Mouse (Mus musculus) right cerebral cortex, adult 18-20 months (tissue): ENCODE data around the gene Gm9999.
"Not testable (repeated sequence)": the region's sequence is repeated elsewhere in the genome, so short reads cannot be mapped to it uniquely, and the experiment has no call there.

Source experiments
- DNase-seq: peaks from one replicate; pipeline ENCODE4 v3.0.0; 2022; ENCODE audit warnings: mixed read lengths

The Gm9999 gene

DNA sequence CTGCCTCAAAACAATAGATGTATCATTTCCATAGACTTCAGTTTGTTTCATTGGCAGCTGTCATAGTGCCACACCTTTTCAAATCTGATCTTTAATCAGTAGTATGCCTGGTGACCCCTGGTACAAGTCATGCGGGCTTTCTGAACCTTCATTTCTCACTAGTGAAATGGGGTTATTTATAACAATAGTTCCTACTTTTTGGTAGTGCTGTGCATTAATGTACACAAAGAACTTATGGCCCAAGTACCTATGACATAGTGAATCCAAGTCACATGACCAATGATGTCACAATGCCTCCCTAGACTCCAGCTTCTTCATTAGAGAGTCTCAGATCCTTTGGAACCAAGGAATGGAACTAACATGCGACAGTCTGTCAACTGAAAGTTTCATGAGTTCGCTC is at the start of gene Gm9999:
Gene Gm9999, plus strand, starts transcription at position 301 of the 400 bp plus-strand sequence.
- DNase-seq = no peak

DNA sequence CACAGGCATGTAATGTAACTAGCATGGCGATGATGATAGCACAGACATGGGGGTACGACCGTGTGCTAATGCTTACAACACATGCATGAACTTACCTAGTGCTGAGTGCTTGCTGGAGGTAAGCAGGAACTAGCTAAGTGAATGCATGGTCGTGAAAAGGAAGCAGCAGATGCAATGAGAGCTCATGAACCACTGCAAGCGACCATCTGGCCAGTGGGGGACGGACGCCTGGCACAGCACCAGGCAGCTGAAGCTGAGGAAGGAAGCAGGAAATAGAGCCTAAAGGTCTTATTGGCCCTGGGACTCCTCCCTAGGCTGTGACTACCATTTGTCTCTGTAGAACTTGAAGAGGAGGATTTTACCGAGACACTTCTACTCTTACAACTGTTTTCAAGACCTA is 48.6 kb upstream of the Gm9999 start:
- no peak for DNase-seq

DNA sequence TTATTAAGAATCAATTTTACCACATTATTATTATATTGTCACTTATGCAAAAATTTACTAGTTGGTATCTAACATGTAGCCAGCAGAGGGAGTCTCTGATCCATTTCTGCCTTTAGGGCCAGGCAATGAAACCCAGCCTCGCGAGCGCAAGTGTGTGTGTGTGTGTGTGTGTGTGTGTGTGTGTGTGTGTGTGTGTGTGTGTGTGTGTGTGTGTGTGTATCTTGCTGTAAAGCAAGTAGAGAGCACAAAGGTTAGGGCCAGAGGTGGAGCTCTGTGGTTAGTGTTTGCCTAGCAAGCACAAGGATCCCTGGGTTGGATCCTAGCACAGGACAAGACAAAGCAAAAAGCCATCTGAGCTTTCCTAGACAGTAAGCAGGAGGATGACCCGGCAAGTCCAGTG is 47.5 kb upstream of the Gm9999 start:
- no peak for DNase-seq

DNA sequence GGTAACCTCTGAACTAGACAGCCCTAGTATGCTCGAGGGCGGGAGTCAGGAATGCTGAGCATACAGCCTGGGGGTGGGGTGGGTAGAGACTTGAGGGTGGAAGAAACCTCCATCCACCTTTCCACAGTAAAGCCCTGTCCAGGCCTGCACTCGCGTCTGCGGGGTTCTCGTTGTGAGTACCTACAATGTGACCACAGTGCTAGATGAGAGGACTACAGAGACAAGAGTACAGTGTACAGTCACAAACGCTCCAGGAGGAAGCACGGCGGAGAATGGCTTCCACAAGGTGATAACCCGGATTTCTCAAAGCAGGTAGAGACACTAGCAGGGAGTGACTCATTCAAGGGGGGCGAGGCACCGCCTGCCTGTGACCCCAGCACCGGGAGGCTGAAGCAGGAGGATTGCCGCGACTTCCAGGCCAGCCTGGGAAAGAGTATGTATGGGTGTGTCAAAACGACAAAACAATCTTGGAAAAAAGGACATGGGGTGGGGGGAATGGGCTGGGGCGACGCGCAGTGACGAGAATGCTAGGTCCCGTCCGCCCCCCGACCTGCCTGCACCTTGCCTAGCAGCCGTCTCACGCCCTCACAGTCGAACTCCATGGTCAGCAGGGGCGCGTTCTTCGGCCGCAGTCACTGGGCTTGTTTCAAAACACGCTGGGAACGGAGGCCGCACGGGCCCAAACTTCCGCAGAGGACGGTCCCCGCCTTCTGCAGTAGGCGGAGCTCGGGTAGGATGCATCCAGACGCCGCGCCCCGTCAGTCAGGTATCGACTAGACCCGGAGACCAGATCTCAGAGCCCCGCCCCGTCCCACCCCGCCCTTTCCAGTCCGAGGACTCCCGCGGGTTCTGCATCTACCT is 25.3 kb upstream of the Gm9999 start, which contains the start of gene Uevld:
Gene Uevld, minus strand, starts transcription at position 697 of the 861 bp plus-strand sequence.
- peak; percentile 95 for DNase-seq

DNA sequence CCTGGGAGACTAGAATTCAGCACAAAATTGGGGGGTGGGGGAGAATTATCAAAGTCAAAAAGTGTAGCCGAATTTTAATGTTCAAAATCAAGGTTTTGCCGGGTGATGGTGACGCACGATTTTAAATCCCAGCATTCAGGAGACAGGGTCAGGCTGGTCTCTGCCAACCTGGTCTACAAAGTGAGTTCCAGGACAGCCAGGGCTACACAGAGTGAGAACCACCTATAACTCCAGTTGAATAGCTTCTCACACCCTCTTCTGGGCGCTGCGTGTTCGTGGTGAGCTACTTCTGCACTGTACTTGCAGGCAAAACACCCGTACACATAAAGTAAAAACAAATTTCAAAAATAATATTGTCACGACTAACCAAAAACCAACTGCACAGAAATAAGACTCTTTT is 24.5 kb upstream of the Gm9999 start:
- no peak for DNase-seq

DNA sequence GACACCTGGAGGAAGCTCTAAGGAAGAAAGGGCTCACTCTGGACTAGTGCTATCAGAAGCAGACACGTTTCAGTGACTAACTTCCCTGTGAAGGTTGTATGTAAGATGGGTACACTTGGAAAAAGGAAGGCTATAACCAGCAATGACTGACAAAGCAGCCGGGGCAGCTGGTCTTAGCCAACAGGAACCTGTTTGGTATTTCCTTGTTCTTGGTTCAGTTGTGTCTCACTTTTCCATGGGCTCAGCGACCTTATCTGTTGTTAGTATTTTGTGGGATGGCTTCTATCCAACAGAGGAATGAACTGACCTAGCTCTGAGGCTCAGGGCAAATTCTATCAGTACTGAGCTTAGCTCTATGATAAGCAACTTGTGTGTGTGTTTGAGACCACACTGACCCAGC is 22.4 kb upstream of the Gm9999 start:
- no peak for DNase-seq

DNA sequence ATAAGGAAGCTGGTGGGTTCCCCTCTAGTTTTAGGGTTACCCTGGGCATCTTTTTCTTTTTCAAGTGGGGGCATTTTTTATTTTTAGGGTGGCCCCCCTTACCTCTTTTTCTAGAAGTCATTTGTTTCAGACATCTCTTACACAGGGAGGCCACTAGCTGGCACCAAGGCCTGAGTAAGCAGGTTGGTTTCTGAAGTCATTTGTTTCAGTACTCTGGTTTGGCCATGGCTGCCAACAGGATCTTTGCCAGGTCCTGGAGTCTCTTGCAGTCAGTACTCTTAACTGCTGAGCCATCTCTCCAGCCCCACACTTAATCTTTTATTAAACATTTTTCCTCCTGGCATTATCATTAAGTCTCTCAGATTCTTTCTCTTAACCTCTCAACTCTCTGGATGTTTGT is 21.2 kb upstream of the Gm9999 start:
- no peak for DNase-seq

DNA sequence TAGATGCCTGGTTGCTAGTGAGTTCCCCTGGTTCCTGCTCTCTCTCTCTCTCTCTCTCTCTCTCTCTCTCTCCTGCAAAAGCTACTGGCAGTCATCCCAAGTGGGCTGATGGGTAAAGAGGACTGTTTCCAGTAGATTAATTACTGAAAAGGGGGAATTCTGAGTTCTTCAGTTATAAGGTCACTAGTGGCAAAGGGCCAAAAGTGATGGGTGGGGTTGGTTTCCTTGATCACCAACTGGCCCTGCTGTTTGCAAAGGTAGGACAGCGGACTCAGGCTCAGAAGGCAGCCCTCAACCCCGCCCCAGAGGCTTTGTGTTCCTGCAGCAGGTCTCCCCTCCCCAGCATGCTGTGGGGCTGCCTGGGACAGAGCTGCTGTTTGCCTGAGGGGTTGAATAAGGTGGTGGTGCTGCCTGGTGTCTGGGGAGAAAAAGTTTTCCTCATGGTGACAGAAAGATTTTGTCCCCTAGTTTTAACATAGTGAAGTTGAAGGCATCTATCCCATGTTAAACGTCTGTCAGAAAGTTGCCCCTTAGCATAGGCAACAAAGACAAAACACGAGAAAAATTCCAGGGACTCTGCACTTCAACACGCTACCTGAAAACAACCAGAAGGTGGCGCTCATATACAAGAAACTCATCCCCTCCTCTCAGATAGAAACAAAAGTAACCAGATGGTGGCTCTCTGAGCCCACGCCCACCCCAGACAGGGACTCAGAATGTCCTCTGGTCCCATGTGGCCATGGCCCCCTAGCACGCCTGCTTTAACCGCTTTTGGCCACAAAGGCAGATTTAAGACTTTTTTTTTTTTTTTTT is 20.4 kb upstream of the Gm9999 start:
- DNase-seq = peak; percentile 70

DNA sequence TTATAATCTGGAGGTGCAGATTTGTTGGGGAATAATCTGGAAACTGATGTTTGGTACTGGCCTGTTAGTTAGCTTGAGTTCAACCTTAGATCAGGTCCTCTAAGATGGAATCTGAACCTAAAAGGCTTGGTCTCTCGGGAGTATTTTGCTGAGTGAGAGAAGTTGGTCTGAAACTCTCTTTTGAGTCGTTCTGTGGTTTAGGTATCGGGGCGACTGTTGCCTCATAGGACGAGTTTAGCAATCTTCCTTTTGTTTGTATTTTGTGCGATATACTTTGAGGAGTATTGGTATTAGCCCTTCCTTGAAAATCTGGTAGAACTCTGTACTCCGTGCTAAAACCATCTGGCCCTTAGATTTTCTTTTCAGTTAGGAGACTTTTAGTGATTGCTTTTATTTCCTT is 19.3 kb upstream of the Gm9999 start:
- no peak for DNase-seq

DNA sequence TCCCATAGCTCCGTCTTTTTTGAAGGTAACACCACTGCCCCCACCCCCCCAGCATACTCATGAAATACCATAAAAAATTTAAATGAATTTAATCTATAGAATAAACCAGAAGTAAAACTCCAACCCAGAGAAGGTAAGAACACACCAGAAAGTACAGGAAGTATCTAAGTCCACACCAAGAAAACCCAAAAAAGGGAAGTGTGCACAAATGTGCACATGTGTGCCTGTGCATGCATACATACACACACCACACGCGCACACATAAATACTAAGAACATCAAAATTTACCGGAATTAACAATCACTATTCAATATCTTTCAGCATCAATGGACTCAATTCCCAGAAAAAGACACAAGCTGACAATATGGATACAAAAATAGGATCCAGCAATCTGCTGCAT is 13.5 kb upstream of the Gm9999 start:
- DNase-seq = no peak

DNA sequence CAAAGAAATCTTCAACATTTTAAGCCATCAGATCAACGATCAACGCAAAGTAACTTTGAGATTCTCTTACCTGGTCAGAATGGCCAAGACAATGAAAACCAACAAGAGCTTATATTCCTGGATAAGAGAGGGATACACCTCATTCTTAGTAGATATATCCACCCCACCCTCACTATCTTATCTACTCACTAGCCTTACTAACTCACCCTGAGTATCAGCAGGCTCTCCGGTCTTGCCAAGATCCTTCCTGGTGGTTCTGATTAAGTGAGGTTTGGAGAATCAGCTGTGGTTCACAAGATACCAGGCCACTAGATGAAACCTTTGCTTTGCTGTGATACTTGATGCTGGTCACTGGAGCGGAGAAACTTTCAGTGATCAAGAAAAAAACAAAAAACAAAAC is 8.7 kb upstream of the Gm9999 start:
- DNase-seq = no peak

DNA sequence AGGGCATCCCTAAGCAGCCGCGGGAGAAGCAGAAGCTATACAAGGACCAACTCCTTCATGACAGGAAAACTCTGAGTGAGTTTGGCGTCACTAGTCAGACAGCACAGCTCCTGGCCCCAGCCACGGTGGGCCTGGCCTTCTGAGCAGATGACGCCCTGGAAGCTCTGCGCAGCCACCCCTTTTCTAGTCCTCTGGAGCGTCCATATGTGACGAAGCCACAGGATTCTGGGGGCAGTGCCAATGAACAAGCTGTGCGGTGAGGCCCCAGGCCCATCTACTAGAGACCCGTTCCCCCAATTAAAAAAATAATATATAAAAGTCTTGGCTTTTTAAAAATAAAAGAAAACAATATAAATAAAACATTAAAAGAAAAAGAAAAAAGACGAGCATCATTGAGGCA is 7.9 kb upstream of the Gm9999 start:
- no peak for DNase-seq

DNA sequence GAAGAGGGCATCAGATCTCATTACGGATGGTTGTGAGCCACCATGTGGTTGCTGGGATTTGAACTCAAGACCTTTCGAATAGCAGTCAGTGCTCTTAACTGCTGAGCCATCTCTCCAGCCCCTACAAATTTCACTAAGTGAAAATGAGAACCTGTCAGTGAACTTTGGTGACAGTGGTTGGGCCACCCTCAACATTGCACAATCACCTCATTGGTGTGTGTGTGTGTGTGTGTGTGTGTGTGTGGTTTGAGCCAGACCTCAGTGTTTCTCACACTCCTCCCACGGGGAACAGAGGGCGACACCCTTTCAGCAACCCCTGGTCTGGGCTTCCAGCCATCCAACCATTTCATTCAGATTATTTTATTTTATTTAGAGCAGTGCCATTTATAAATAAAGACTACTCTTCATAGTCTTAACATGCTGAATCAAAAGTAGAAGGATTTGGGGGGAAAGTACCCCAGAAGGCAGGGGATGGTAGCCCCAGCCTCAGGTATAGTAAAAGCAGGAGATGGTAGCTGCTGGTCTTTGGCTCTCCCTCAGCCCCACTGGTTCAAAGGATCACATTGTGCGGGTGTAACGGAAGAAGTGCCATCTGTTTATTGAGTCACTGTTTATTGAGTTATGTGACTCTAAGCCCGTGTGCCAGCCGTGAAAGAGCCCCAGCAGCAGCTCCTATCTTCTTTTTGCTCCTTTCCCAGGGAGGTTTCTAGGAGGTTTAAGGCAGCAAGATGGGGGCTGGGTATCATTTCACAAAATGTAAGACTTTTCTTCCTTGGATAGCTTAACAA is 2.5 kb downstream of the Gm9999 start:
- DNase-seq = no peak

DNA sequence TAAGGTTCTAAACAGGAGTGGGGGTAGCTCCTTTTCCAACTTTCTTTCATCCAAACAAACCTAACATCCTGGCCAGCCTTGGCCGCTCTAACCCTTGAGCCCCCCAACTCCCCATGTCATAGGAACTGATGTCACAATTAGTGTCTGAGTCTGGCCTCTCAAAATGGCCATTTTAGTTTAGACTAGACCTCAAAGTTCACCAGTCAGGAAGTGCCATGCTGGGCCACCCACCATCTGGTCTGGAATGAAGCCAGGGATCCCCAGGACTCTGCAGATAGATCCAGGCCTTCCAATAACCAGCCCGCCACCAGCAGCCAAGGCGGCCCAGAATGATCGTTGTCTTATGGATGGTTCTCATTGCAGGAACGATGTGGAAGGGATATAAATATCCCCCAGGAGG is 3.3 kb downstream of the Gm9999 start:
- no peak for DNase-seq

DNA sequence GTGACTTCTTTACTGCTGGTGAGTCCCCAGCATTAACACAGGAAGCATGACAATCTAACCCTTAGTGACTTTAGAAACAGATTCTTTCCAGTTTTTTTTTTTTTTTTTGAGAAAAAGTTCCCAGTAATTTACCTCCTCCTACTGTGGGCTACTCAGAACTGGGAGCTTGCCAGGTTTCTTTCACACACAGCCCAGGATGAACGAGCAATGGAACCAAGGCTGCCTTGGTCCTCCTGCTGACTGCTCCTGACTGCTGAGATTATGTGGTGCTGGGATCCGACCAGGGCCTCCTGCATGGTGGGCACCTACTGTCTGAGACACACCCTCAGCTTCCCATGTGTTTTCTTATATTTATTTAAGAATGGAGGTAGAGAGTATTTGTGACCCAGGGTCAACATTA is 3.7 kb downstream of the Gm9999 start:
- no peak for DNase-seq

DNA sequence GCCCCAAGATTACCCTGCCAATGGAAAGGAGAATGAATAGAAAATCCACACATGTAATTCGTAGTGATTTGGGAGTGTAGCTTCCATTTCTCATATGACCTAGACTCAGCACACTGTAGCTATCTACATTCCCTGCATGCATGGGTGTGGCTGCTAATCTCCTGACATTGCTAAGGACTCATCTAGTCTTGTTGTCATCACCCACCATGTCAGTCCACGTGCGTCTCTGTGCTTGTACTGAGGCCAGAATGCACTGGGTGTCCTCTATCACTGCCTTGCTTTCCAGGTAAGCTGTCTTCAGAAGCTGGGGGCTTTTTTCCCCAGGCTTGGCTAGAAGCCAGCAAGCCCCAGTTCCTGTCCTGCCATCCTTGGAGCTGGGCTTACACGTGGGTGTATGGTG is 6.0 kb downstream of the Gm9999 start:
- not testable (repeated sequence) for DNase-seq

DNA sequence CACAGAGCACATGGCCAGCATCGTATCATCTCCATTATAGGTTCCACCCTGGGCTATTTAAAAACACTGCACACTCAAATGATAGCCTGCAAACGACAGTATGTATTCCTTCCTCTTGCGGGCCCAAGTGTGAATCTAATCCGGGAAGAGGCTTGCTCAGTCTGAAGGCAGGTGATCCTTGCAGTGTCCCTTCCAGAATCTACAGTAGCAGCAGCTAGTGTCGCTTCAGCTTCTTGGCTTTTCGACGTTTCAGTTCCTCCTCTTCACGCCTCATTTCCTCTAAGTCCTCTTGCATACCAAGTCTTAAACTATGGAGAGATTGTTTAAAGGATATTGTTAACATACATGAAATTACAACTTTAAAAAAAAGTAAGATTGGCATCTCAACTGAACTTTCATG is 9.7 kb downstream of the Gm9999 start:
- no peak for DNase-seq

DNA sequence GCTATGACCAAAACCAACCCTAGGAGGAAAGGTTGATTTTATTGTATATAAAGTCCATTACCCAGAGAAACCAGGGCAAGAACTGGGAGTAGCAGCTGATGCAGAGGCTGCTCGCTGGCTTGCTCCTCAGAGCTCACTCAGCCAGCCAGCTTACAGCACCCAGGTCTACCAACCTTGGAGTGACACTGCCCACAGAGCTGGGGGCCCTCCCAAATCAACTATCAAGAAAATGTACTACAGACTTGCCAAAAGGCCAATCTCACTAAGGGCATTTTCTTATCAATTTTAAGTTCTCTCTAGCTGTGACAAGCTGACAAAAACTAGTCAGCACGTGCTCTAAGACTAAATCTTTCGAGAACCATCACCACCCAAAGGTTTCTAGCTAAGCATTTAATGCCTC is 12.2 kb downstream of the Gm9999 start:
- DNase-seq = no peak

DNA sequence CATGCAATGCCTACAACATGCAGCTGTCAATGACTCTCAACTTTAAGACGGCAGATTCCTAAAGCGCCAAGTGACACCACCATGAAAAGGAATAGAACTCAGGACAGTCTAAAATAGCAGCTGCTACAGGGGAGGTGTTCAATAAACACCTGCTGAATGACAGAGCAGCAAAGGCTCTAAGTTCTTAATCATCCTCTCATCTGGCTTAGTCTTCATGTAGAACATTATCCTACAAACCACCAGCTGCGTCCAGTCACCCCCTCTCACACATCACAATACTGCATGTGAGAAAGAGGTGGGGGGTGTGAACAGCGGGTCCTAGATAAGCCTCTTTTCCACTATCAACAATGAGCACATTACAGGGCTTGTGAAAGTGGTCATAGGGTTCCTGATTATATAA is 13.6 kb downstream of the Gm9999 start:
- no peak for DNase-seq

DNA sequence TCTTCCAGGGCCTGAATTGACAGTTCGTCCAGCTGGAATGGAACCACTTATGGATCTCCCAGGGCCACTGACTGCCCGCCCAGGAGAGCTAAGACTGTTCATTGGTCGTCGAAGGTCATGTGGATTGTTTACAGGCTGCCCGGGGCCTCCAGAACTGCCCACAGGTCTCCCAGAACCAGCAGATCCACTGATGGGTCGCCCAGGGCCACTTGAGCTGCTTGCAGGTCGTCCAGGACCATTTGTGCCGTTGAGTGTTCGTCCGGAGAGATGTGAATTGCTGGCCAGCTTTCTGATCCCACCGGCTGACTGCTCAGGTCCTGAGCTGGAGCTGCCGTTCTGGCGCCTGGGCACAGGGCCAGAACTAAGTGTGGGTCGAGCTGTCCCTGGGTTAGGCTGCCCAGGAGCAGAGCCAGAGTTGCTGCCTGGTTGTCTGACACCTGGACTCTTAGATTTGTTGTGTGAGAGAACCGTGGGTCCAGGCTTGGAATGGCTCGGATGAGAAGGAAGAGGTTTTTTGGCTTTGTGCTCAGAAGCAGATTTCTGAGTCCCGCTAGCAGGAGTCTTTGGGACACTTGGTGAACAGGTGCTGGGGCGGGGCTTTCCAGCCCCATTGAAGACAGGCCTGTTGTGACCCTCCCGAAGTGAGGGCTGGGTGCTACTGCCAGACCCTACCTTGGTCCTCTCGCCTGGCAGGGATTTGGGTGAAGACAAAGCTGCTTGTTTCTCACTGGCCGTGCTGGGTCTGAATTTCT is 14.4 kb downstream of the Gm9999 start:
- DNase-seq = no peak

DNA sequence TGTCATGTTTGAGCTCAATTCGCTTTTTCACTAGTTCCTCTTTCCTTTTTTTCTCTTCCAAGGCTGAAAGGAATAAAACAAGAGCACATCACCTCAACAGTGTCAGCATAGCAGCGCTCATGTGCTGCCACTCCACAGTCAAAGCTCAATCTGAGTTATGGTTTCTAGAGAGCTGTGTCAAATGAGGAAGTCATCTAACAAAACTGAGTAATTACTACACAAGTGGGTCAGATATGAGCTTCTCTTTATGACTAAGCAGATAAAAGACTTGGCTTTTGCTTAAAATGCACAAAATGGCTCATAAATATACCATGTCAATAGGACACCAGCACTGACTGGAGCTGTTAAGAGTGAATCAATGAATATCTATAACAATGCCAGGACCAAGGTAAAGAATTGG is 15.6 kb downstream of the Gm9999 start:
- no peak for DNase-seq

DNA sequence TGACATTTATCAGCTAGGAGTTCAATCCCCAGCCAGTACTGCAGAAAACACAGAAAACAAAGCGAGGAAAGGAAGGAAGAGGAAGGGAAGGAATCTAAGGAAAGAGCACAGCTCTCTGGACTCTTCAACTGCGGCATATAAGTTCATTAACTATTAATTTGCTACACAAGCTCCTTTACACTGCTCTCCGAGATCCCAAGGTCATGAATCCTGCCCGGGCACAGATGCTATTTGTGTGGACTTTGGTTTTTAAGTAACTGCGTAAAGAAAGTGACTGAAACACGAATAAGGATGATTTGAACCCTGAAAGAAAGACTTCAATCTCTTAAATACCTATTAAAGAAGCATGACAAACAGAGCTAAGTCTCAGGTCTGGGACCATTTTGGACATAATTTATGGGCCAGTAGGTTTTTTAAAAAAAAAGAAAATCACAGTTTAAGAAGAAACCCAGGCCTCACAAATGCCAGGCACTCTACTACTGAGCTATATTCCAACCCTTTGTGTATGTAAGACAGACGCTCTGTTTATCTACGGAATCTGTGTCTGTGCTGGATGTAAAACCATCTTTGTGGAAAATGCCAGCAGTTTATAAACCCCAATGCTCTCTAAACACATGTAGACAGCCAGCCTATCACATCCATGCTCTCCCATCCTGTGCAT is 16.7 kb downstream of the Gm9999 start:
- DNase-seq = no peak
